Mouse (Mus musculus) hindbrain, postnatal 0 days (tissue): ENCODE measurements at regions not wholly inside any gene's neighbourhood (a gene's known extent, or its start where the extent isn't known, plus 50 kb on each side); places are given as distances from the start of the nearest gene placed in this dataset.

Experiments used
- ATAC-seq: fragments of 200-750 bp; cut with Nextera tagmentation; 2 replicates; pipeline ENCODE4 v1.8.0; 2017; ENCODE audit warnings: mild to moderate bottlenecking, moderate TSS enrichment, moderate library complexity
- DNase-seq: peaks from one replicate; pipeline ENCODE4 v3.0.0-alpha.2; 2015; ENCODE audit warnings: low spot score
- H3K27ac ChIP-seq: fragments of 300-500 bp; sonication (generic); 2 replicates; pipeline ENCODE4 v1.5.1; 2014; ENCODE audit warnings: mild to moderate bottlenecking
- H3K27me3 ChIP-seq: fragments of 300-500 bp; sonication (generic); 2 replicates; pipeline ENCODE4 v1.6.1; 2014; ENCODE audit warnings: low read length, mixed read lengths; ENCODE audit not compliant: insufficient read depth
- H3K36me3 ChIP-seq: fragments of 300-500 bp; sonication (generic); 2 replicates; pipeline ENCODE4 v1.6.1; 2014; ENCODE audit warnings: low read length, mixed read lengths; ENCODE audit not compliant: insufficient read depth
- H3K4me1 ChIP-seq: fragments of 300-500 bp; sonication (generic); 2 replicates; pipeline ENCODE4 v1.6.1; 2014; ENCODE audit warnings: antibody characterized with exemption, low read length, mixed read lengths; ENCODE audit not compliant: insufficient read depth
- H3K4me2 ChIP-seq: fragments of 300-500 bp; sonication (generic); 2 replicates; pipeline ENCODE4 v1.6.1; 2014; ENCODE audit warnings: low read depth, mild to moderate bottlenecking, low read length, moderate library complexity, mixed read lengths
- H3K4me3 ChIP-seq: fragments of 300-500 bp; sonication (generic); 2 replicates; pipeline ENCODE4 v1.5.1; 2014; ENCODE audit warnings: low read length
- H3K9ac ChIP-seq: fragments of 300-500 bp; sonication (generic); replicated peaks from 2 replicates; pipeline ENCODE4 v1.6.1; 2014; ENCODE audit warnings: mild to moderate bottlenecking, low read length, moderate library complexity, mixed read lengths
- H3K9me3 ChIP-seq: fragments of 300-500 bp; sonication (generic); 2 replicates; pipeline ENCODE4 v1.6.1; 2016; ENCODE audit warnings: low read length, mixed read lengths
- CTCF ChIP-seq: IDR thresholded peaks from 2 replicates; pipeline ENCODE4 v1.5.1; 2016; ENCODE audit warnings: antibody characterized with exemption, control low read depth, low read depth
- WGBS: fragments of 180-500 bp; shearing (Covaris S2); extraction: QIAGEN DNeasy Blood & Tissue Kit; methylation state at CpG from one replicate; pipeline ENCODE4 v1.1.7; 2014; 5-methylcytosine and 5-hydroxymethylcytosine counted together

- Histone ChIP-seq H3K4me3 (no peak overlapping the region), H3K4me2 (no peak overlapping the region), H3K9ac (no peak overlapping the region), H3K36me3 (no peaks in the 10 kb centered on the region), H3K9me3 (no peaks in the 10 kb centered on the region), H3K27ac (no peak overlapping the region), H3K27me3 (no peaks in the 10 kb centered on the region), H3K4me1 (0 out of 2 replicates have a peak, but pooled peaks cover under 1% of the 10 kb centered on the region)
- DNase-seq (no peak), ATAC-seq (no peak)
- no peak for TF ChIP-seq CTCF
- 93% methylated on average over 2 of the region's 2 CpGs for WGBS
These were observed 268.0 kb downstream of the Gm11232 start for GRCm38 (mm10) chr4:71489788-71490187.

DNA sequence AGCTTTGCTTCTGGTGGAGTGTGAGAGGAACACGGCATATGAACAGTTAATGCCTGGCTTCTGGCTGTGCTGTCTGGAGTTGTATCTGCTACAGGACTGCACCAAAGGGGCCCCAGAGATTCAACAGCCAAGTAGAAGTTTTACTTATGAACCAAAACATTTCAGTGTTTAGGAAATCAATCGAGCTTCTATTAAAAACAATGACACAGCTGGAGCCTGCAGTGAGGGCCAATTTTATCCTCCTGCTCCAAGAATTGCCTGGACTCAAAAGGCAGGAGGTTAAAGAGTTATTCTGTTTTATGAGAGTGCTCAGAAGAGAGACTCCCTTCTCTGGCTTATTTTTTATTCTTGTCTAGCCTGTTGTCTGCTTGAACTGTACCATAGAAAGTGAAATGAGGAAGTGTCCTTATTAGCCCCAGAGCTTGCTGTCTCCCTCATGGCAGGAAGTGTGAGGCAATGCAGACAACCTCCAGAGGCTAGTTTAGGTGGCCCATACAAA lies 269.1 kb downstream of the Gm11232 start:
- TF ChIP-seq CTCF = no peak
- Histone ChIP-seq H3K27me3 (no peaks in the 10 kb centered on the region), H3K36me3 (no peaks in the 10 kb centered on the region), H3K9ac (no peak overlapping the region), H3K4me2 (no peak overlapping the region), H3K4me1 (peaks cover 8% of the 10 kb centered on the region; the same call in 1 of the 2 replicates), H3K9me3 (no peaks in the 10 kb centered on the region), H3K4me3 (no peak overlapping the region), H3K27ac (no peak overlapping the region)
- 12% methylated on average over 2 of the region's 2 CpGs for WGBS
- DNase-seq (peak; percentile 38), ATAC-seq (no peak)

DNA sequence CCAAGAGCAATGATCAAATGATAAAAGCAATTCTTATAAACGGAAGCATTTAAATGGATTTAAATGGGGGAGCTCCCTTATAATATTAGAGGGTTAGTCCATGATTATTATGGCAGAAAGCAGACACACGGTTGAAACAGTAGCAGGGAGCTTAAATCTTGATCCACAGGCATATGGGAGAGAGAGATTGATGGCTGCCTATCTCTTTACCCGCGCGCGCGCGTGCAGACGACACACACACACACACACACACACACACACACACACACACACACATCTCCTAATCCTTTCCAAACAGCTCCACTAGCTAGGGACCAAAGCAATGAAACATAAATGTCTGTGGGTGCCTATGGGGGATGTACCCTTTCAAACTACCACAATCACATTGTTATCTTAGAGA lies 269.7 kb downstream of the Gm11232 start:
- DNase-seq (no peak), ATAC-seq (no peak)
- Histone ChIP-seq H3K36me3 (no peaks in the 10 kb centered on the region), H3K27ac (no peak overlapping the region), H3K4me2 (no peak overlapping the region), H3K9ac (no peak overlapping the region), H3K27me3 (no peaks in the 10 kb centered on the region), H3K9me3 (no peaks in the 10 kb centered on the region), H3K4me3 (no peak overlapping the region), H3K4me1 (peaks cover 8% of the 10 kb centered on the region; the same call in 1 of the 2 replicates)
- 87% methylated on average over 9 of the region's 9 CpGs for WGBS
- no peak for TF ChIP-seq CTCF

GRCm38 (mm10) chr4:71480960-71481359 lies 276.8 kb downstream of the Gm11232 start:
- ATAC-seq (no peak), DNase-seq (no peak)
- Histone ChIP-seq H3K36me3 (no peaks in the 10 kb centered on the region), H3K4me2 (no peak overlapping the region), H3K9ac (no peak overlapping the region), H3K9me3 (no peaks in the 10 kb centered on the region), H3K27me3 (no peaks in the 10 kb centered on the region), H3K27ac (no peak overlapping the region), H3K4me3 (no peak overlapping the region), H3K4me1 (peaks cover 8% of the 10 kb centered on the region; the same call in 1 of the 2 replicates)
- TF ChIP-seq CTCF = no peak
- WGBS = 84% methylated on average over 2 of the region's 2 CpGs

DNA sequence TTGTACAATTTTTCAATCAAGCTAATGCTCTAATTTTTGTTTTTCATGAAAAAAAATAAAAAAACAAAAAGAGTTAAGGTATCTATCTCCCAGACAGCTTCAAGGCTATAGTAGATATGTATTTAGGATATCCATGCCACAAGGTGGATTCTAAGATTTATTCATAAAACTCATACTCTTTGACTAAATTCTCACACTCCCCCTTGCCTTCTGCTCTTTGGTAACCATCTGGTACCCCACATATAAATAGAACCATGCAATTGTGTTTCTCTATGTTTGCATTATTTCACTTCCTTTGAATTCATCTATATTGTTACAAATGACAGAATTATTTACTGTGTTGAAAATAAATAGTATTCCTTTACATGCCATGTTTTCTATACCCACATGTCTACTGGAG lies 287.2 kb downstream of the Gm11232 start:
- Histone ChIP-seq H3K9me3 (no peaks in the 10 kb centered on the region), H3K4me1 (no peaks in the 10 kb centered on the region), H3K4me2 (no peak overlapping the region), H3K36me3 (no peaks in the 10 kb centered on the region), H3K27me3 (no peaks in the 10 kb centered on the region), H3K4me3 (no peak overlapping the region), H3K9ac (no peak overlapping the region), H3K27ac (no peak overlapping the region)
- no peak for TF ChIP-seq CTCF
- DNase-seq (no peak), ATAC-seq (no peak)

- no peak overlapping the region for H3K4me3 ChIP-seq
- peak; percentile 78 for DNase-seq
- peak; percentile 76 for ATAC-seq
These were observed 303.0 kb downstream of the Gm11232 start for GRCm38 (mm10) chr4:71454811-71455210.

GRCm38 (mm10) chr4:71453499-71453898 lies 304.3 kb downstream of the Gm11232 start:
- Histone ChIP-seq H3K4me1 (no peaks in the 10 kb centered on the region), H3K4me2 (no peak overlapping the region), H3K27ac (no peak overlapping the region), H3K9ac (no peak overlapping the region), H3K9me3 (no peaks in the 10 kb centered on the region), H3K4me3 (no peak overlapping the region), H3K27me3 (no peaks in the 10 kb centered on the region), H3K36me3 (no peaks in the 10 kb centered on the region)
- DNase-seq (no peak), ATAC-seq (no peak)
- WGBS = 86% methylated on average over 3 of the region's 3 CpGs
- no peak for TF ChIP-seq CTCF

More at GRCm38 (mm10) chr4:71454811-71455210, 303.0 kb downstream of the Gm11232 start:
- no peaks in the 10 kb centered on the region for H3K9me3 ChIP-seq
- H3K27me3 ChIP-seq = no peaks in the 10 kb centered on the region
- no peak overlapping the region for H3K9ac ChIP-seq
- no peak overlapping the region for H3K4me2 ChIP-seq
- no peaks in the 10 kb centered on the region for H3K4me1 ChIP-seq
- H3K27ac ChIP-seq = no peak overlapping the region
- no peak for TF ChIP-seq CTCF
- H3K36me3 ChIP-seq = no peaks in the 10 kb centered on the region
- WGBS = 27% methylated on average over 3 of the region's 3 CpGs
